Mouse (Mus musculus): ENCODE measurements around the gene Neto2.
"Not testable (repeated sequence)": the region's sequence is repeated elsewhere in the genome, so short reads cannot be mapped to it uniquely, and the experiment has no call there.

Neto2 gene

DNA sequence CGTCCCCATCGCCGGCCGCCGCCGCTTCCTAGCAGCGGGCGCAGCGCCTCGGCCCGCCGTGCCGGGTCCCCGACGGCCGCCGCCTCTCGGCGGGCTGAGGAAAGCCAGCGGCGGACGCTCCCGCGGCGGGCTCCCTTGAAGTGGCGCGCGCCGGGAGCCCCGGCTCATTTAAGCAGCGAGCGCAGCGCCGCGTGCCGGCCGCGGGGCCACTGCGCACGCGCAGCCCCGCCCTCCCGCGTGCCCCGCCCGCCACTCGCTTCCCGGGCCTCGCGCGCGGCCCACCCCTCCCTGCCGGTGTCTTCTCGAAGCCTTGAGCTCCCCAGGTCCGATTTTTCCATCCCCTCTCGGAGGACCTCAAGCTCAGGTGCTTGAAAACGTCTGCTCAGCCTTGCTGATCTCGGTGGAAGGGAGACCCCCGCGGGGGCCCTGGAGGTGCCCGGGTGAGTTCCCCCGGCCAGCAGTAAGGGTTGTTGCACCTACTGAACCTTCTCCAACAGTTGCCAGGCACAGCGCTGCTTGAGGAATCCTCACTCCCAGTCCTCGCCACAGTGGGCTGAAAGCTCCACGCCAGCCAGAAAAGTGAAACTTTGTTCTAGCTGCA is at the start of gene Neto2:
TSS of gene Neto2 (minus strand) at position 174 of the 601 bp plus-strand sequence.
- DNase-seq = peak; percentile 89 to 93

DNA sequence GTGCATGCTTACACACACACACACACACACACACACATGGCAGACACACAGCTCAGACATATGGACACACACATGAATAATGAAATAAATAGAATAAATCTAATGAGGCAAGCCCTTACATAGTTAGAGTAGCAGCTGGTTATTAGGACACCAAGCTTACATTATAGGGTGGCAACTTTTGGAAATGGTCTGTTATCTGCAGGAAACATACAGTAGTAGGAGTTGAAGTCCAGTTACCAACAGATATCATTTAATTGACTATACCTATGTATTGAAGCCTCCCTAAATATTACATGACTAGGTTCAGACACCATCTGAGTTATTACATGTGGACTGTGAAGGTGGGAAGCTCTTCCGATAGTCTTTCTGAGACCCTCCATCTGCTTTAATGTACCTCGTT is 44.3 kb upstream of the Neto2 start:
- no peak for DNase-seq

DNA sequence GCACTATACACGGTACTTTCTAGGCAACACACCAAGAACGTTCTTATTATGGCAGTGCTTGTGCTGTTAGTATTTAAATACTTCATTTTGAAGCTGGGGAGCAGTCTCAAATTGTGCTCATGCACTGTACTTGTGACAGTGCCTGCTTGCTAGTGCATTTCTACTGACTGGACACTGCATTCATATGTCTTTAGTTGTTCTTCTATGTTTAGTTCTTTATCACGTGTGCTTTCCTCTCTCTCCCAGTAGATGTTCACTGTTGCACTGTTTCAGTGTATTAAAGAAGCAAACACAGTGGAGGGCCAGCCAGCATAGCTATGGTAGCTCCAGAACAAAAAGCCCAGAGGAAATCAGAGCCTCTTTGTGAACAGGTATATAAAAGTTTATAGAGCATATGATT is 29.8 kb upstream of the Neto2 start:
- DNase-seq = no peak

DNA sequence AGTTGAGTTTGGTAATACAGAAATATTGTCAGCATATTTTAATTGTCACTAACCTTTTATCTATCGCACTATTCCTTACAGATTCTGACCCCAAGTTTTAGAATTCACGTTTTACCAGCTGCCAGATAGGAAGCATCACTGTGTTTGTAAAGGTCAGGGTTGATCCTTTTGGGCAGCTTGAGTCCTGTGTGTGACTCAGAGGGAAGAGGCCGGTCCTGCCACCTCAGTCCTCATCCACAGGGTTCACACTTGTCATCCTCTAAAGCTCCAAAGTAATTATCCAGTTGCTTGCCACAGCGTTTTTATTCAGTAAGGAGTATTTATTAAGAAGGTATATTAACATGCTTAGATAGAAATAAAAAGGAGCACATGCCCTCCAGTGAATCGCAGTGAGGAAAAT is 16.5 kb upstream of the Neto2 start:
- DNase-seq = no peak

DNA sequence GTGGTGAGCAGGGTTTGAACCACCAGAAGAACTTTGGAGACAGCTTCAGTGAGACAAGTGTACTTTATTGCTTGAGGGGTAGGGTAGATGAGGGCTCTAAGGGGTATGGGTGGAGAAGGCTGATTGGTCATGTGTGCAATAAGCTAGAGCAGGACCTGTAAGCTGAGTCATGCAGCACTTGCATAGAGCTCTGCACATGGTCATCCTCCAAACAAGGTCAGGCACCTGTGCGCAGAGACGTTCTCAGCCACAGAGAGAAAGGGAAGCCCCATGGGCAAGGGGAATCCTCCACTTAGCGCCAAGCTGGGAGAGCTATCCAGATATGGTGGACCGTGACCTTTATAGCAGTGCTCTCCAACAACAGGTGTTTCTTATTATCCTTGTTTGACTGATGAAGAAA is 16.0 kb upstream of the Neto2 start:
- no peak for DNase-seq

DNA sequence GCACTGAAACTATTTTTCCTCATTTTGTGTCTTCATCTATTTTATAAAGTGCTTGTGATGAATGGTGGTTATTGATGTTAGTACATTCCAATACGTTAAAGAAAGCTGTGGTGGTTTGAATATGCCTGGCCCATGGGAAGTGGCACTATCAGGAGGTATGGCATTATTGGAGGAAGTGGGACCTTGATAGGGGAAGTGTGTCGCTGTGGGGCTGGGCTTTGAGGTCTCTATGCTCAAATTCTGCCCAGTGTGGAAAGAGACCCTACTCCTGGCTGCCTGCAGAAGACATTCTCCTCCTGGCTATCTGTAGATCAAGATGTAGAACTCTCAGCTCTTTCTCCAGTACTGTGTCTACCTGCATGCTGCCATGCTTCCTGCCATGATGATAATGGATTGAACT is 6.3 kb upstream of the Neto2 start:
- DNase-seq = no peak

DNA sequence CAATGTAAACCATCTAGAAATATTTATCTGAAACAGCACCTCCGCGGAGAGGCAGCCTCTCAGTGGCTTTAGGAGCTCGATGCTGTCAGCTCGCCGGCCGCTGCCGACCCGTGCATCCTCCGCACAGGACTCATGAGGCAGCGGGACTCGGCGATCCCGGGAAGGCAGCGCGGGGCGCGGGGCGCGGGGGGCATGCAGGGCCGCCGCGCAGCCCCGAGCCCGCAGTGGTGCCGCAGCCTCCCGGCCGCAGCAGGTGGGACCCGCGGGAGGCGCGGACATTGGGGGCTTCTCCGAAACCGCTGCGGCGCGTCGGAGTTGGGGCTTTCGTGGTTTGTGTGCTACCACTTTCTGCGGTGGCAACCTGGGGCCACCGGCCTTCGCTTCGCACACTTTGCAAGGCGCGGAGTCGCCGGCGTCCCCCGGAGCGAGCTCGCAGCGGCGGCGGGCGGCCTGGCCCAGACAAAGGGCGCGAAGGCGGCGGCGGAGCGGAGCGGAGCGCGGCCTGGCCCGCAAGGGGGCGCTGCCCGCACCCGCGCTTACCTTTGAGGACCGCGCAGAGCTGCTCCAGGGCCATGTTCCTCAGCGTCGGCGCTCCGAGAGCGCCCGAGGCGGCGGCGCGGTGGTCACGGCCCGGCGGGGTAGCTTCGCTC is 498 bp downstream of the Neto2 start:
- peak; percentile 91 for DNase-seq

DNA sequence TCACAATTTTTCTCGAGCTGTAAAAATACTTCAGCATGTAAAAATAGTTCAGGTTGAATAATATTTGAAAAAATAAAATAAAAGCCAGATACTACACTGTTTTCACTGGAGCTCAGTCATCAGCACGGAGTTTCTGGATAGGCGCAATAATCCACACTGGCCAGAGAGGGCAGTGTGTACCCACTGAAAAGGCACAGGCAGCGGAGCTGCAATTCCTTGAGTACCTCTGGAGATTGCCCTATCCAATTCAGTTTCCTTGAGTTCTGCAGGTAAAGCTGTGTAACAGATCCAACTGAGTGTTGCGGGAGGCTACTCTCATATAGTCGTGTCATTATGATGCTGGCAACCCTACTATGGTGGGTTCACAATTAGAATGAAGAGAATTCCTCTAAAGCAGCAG is 1.7 kb downstream of the Neto2 start:
- peak; percentile 84 to 86 for DNase-seq

DNA sequence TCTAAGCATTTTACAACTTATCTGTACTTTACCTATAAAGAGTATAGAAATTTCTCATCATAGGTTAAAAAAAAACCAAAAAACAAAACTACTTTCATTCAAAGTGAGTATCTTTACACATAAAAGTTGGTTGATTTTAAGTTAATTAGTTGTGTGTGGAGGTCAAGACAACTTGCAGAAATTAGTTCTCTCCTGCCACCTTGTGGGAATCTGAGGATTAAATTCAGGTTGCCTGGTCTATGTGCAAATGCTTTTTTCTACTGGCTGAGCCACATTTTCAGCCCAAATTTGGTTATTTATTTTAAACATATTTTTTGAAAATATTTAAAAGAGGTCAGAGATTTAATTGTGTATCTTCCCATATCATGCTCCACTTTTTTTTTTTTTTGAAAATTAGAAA is 35.6 kb downstream of the Neto2 start:
- peak; percentile 45 to 50 for DNase-seq

DNA sequence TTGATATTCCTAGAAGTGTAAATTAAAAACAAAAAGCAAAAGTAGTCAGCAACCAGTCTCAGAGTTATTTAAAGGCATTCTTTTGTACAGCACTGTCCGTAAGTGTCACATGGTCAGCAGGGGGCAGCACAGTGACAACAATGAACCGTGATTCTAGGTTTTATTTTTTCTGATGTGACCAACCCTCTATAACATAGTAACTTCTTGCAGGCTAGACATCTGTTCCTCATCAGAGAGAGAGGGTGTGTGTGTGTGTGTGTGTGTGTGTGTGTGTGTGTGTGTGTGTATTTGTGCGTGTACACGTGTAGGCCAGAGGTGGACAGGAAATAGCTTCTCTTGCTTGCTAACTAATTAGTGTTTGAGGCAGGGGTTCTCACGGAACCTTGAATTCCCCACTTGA is 38.7 kb downstream of the Neto2 start:
- DNase-seq = peak; percentile 73 to 77

DNA sequence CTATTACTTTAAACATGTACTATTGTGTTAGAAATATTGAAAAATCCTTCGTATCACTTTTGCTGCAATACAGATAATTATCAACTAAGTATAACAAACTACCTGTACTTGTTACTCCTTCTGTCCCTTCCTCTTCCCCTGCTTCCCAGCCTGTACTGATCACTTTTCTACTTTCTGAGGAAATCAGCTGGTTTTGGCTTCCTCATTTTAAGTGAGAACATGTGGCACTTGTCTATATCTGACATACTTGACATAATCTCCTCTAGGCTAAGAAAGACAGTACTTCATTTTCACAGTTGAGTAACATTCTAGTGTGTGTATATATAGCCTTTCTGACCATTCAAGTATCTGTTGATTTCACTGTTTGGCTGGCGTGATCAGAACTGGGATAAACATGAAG is 49.5 kb downstream of the Neto2 start:
- DNase-seq = no peak

DNA sequence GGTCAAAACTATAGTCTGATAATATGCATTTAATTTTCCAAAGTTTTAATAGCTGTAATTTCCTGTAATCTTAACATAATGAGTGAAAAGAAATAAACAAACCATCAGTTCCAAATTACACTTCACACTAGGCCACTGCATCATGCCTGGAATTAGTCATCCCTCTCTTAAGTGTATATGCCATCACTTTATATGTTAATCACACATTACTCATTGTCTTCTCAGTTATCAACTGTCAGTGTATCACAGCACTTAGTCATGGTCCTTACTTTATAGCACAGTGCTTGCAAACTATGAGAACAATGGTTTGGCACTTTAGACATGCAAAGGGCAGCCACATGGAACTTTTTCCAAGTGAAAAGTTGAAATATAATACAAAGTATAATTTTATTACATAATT is 52.2 kb downstream of the Neto2 start:
- no peak for DNase-seq

DNA sequence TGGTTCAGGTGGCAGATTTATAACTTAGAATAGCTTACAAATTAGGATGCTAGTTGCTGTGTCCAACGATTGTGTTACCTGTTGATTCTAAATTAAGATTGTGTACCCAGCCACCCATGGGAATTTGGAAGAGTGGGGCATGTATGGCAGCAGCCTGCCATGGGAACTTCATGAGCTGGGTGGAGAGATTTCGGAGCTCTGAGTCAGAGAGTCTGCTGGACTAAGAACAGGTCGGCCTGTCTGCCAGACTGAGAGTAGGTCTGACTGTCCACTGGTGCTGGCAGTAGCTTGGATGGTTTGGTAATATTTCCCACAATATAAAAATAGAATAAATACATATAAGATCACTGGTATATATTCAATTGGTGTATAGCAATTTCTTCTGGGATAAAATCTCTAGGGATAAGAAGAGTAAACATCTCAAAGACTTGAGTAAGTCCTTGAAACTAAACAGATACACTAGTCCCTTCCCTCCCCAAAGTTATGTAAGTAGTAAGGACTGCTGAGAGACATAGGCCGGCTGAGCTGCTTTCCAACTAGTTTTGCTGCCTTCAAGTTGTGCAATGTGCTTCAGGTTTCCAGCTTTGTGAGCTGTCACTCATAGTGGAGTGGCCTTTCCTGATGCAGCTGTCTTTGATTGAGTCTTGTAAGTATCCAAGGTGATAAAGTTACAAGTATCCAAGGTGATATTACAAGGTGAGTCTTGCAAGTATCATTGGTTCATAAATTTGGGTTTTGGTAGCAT is 55.6 kb downstream of the Neto2 start:
- DNase-seq = no peak

DNA sequence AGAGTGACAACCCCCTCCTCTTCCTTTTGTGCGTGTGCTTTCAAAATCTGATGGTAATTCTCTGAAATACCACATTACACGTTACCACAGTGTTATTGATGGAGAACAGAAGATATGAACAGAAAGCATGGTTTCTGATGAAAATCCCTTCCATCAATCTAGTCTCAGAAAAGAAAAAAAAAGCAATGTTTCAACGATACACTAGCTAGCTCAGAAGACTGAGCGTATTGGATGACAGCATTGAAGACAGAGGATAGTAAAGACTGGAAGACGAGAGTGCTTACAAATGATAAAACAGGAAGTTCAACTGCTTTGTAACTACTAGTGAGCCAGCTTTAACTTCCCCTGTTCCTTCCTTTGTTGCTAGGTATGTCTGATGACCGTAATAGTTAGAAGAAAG is 76.3 kb downstream of the Neto2 start:
- DNase-seq = no peak

DNA sequence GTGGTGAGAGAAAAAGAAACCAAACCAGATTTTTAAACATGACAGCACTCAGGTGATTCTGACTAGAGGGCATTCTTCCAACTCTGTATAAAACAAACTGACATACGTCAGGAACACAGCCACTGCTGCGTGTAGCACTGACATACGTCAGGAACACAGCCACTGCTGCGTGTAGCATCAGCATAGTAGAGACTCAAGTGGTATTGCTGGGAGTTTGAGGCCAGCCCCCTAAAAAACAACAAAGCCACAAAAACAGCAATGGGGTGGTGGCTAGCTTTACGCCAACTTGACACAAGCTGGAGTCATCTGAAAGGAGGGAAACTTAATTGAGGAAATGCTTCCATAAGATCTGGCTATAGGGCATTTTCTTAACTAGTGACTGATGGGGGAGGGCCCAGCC is 77.5 kb downstream of the Neto2 start:
- DNase-seq = no peak

DNA sequence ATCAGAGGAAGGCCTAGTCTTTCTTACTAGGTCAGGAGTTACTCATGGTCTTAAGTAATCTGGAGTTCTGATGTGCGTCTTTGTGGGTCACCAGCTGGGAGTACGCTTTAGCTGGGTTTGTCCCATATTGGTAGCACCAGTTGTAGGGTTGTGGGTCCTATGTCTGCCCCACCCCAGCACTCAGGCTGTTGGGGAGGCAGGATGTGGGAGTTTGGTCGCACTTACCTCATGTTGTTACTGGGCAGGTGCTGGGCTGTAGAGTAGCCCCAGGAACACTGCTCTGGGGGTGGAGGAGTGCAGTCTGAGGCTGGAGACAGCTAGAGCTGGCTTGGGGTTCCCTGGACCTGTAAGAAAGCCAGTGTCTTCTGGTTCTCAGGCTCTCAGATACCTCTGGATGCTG is 81.9 kb downstream of the Neto2 start:
- no peak for DNase-seq

DNA sequence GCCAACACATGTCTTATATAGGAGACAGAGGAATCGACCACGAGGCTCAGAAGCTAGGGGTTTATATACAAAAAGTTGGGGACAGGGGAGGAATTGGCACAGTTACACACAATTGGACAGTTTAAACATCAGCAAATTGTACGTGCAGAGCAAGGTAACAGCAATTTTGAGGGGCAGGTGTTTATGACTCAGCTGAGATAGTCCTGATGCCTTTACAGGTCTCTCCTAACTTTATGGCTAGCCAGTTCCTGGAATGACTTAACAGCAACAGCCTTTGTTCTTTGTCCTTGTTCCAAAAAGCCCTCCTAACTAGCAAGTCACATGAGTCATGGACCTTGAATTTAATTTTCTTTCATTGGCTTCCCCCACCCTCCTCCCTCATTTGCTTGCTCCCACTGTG is 83.6 kb downstream of the Neto2 start:
- DNase-seq = not testable (repeated sequence)

DNA sequence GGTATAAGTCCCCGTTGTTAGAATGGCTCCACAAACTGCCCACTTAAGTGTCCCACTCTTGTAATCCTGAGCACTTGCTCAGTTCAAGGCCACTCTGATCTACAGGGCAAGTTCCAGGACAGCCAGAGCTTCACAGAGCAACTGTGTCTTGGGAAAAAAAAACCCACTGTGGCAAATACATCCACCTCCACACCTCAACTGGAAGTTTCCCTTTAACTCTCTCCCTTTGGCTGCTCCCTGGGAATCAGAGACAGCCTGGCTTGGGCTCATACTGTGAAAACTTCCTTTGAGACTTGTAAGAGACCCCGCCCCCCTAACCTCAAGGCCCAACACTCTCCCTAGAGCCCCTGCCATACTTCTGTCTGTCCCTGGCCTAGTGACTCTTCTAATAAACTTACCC is 91.9 kb downstream of the Neto2 start:
- no peak for DNase-seq

DNA sequence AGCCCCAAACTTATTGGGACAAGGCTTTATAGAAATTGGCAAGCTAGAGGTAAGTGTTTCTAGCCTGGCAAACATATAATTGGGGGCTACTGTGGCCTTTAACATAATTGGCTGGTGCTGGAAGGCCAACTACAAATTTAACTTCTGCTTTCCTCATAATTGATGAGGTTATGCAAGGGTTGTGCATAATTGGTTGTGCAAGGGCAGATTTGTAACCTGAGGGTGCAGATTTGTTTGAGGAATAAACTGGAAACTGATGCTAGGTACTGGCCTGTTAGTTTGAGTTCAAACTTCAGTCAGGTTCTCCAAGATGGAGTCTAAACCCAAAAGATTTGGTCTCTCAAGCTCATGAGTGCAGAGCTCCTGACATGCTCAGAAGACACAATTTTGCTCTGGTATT is 92.9 kb downstream of the Neto2 start:
- DNase-seq = no peak

DNA sequence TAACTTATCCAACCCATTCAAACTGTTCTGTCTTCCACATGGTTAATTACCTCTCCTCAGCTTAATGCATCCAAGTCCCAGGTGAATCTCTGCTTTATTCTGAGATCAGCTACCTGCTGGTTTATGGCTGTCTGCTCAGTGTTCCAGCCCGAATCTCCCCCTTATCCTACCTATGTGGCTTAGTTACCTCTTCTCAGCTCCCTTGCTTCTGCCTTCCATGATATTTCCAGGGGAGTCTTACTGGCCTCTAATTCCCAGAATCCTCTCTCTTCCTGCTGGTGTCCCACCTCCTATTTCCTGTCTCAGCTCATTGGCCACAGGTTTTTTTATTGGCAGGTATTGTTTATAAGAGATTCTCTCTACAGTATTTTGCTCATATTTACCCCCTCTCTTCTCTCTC is 93.8 kb downstream of the Neto2 start:
- DNase-seq = no peak

DNA sequence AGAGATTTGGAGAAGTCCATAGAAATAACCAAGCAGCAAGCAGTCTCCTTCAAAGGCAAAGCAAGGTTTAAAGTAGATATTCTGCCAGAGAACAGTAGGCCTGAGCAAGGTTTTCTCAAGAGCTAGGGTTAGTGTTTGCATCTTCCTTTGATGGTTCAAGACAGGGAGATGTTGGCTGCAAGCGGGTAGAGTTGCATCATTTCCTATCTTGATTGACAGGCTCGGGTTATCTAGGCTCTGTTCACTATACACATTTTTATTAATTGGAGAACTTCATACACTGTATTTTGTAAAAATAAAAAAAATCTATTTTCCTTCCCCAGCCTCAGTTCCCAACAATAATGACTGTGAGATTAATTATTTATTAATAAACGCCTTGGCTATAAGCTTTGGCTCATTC is 94.2 kb downstream of the Neto2 start:
- DNase-seq = no peak

DNA sequence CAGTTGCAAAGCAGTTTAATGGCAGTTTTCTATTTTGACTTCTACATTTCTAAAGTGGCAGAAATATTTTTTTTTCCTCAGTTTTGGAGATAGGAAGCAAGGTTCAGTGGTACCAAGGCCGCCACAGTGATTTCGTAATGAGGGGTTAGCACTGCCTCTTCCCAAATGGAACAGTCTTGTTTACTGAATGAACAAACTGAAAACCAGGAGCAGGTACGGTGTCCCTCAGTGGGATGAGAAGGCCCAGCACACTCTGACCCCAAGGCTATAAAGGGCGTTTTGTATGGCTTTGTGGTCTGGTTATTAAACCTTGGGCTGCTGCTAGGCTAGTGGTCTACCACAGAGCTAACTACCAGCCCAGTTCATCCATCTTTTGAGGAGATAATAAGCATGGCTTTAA is 96.5 kb downstream of the Neto2 start:
- DNase-seq = no peak

DNA sequence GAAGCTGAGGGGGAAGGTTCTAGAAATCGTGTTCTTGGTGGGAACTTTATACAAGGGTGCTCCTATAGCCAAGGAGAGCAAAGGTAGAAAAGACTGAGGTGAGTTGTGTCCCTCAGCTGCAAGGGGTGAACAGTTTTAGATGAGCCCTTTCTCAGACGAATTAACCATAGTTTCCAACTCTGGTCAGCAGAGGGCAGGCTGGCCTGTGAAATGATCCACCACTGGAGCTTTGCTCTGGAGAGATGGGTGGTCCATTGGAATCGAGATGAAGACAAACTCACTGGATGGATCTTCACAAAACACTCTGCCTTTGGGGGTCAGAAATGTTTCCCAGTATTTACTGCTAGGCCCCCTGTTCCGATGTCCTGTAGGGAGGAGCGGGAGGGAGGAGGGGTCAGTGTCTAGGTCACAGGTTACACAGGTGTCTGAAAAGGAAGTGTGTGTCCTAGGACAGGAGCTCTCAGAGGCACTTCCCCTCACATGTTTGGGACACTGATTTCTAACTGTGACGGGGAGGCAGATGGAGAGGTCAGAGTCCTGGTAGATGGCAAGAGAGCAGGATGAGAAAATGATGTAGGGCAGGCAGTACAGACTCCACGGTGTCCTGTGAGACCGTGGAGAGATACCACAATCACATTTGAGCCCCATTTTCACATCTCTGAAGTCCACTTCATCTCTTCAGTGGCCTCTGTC is 97.4 kb downstream of the Neto2 start:
- peak; percentile 86 to 87 for DNase-seq

DNA sequence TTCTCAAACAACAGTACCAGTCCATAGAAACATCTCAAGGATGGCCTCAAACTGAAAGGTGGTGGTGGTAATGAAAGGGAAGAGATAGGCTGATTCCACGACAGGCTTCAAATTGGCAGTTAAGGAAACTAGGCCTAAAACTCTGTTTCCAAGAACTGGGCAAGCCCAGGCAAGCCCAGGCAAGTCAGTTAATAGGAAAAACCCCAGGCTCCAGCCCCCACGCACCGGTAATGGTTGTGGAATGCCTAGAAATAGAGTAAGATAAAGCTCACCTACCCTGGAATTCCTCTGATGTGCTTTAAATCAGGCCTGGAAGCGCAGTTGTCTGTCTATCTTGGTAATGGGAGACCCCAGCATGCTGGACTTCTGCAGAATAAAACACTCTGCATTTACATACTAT is 98.0 kb downstream of the Neto2 start:
- no peak for DNase-seq

Data from cerebellum, postnatal 10 days (tissue).